Mouse (Mus musculus) frontal cortex, adult (tissue): ENCODE measurements around the gene Fam43a.

ENCODE experiments used
- ATAC-seq: cut with Nextera tagmentation; 2 replicates; pipeline ENCODE4 v1.9.2; 2017; ENCODE audit warnings: mild to moderate bottlenecking, moderate library complexity, mixed read lengths; ENCODE audit not compliant: low TSS enrichment

Gene Fam43a

GRCm38 (mm10) chr16:30595835-30596557 lies 3.5 kb upstream of the Fam43a start:
- ATAC-seq = no peak

DNA sequence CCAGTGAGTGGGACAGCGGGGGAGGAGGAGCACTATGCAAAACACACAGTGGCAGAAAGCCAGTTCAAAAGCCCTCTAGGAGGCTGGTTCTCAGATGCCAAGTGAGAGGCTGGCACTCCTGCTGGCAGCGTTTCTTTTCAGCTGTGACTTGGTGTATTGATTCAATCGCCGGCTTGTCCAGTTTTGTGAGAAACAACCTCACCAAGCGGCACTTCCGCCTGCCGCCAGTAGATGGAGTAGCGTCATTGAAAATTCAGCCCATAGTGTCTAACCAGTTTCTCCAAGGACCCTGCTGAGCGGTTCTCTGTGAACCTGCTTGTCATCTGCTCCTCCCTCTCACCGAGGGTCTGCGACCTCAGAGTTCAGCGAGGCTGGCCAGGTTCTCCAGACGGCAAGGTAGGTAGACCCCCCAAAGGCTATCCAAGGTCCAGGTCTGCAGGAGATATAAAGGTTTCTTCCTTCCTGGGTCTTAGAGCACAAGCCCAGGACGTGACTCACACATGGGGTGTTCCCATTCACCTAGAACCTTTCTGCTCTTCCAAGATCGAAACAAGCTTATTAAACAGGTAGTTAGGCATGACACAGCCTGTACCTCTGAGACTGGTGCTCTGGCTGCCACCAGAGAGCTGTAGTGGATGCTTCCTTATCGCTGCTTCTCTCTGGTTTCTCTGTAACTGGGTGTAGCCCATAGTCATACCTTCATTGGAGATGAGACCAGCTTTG lies 2.4 kb upstream of the Fam43a start:
- peak; percentile 41 for ATAC-seq

DNA sequence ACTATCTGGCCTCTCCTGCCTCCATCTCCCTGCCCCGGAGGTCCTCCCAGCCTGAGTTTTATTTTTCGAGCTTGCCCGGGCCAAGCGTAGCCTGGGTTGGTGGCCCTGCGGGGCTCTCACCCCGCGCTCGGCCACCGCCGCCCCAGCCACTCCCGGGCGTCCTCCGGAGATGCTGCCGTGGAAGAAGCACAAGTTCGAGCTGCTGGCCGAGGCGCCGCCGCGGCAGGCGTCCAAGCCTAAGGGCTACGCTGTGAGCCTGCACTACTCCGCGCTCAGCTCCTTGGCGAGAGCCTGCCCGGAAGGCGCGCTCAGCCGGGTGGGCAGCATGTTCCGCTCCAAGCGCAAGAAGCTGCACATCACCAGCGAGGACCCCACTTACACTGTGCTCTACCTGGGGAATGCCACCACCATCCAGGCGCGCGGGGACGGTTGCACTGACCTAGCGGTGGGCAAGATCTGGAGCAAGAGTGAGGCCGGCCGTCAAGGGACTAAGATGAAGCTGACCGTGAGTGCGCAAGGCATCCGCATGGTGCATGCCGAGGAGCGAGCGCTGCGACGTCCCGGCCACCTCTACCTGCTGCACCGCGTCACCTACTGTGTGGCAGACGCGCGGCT lies 1.0 kb downstream of the Fam43a start:
- ATAC-seq = peak; percentile 11; the same call in 1 of the 2 replicates

DNA sequence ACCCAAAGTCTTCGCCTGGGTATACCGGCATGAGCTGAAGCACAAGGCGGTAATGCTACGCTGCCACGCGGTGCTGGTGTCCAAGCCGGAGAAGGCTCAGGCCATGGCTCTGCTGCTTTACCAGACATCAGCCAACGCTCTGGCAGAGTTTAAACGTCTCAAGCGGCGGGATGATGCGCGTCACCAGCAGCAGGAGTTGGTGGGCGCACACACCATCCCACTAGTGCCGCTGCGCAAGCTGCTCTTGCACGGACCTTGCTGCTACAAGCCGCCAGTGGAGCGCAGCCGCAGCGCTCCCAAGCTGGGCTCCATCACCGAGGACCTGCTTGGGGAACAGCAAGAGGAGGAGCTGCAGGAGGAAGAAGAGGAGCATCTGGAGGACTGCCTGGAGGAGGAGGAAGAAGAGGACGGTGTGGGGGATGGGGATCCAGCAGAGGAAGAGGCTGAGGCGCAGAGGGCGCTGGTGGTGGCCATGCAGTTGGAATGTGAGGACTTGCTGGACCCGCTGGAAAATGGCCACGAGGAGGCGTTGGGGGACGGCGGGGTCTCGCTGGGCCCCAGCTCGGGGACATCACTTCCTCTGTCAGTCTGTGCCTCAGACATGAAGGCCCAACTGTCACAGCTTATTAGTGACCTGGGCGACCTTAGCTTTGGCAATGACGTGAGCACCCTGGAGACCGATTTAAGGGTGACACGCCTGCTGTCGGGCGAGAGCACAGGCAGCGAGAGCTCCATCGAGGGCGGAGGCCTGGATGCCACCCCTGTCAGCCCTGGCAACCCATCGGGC lies 1.7 kb downstream of the Fam43a start:
- ATAC-seq = peak; percentile 38

- no peak for ATAC-seq
Measured at GRCm38 (mm10) chr16:30601946-30602345, 2.4 kb downstream of the Fam43a start.

- no peak for ATAC-seq
Measured at GRCm38 (mm10) chr16:30602684-30603530, 3.4 kb downstream of the Fam43a start.

- ATAC-seq = no peak
Measured at GRCm38 (mm10) chr16:30603531-30603842, 4.0 kb downstream of the Fam43a start.

DNA sequence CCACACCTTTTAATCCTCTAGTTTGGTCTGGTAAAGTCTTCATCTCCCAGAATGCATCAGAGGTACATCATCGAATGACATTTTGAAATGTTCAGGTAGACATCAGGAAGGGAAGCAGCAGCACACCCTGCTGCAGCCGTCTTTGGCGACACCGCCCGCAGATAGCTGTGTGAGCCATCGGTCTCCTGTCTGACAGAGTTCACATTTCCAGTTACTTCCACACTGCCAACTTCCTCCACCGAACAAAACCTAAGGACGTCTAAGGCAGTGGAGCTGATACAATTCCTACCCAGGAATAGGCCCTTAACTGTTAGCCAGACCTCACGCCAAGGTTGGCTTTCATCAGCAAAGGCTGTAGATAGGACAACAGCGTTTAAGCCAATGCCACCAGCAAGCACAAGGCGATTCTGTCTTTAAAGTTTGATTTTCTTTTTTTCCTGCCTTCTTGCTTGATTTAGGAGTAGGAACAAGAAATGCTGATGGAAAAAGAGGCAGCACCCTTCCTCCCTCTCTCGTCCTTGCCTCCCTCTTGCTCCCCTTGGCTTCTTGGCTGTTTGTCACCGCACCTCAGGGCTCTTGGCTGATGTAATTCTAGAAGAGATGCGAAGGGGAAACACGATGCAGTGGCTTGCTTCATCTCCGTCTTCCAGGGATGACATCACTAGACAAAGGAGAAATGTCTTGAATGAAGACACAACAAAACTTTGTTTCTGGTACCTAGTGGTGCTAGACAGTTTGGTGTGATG lies 4.7 kb downstream of the Fam43a start:
- no peak for ATAC-seq

GRCm38 (mm10) chr16:30604807-30605137 lies 5.2 kb downstream of the Fam43a start:
- ATAC-seq = no peak

DNA sequence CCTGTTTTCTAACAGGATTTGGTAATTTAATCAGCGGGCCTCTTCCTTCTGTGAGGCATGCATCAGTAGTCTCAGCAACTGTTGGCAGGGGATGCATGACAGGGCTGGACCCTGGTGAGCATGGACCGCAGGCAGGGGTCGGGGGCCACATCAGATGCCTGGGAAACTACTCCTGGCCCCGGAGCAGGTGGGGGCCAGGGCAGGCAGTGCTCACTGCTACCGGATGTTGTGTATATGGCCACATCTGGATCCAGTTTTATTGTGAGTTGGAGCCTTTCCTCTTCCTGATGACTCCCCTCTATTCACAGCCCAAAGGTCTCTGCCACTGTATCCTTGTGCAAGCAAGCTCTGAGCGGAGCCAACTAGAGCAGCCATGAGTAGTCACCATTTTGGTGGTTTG lies 6.0 kb downstream of the Fam43a start:
- no peak for ATAC-seq

GRCm38 (mm10) chr16:30607868-30608267 lies 8.3 kb downstream of the Fam43a start:
- no peak for ATAC-seq

DNA sequence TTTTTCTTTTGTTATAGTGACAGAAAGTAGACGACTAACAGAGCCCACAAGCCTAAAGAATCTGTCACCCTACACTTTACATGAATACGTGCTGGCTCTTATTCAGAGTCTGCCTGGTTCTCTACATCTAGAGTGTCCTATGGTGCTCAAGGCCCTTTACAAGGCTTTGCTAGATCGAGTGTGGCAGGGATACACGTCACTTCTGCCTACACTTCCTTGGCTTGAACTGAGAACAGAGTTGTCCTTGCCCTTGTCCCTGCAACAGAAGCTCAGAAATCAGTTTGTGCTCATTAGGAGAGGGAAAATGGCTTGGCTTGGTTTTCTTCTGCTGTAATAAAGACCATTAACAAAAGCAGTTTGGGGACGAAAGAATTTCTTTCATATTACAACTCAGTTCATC lies 11.8 kb downstream of the Fam43a start:
- ATAC-seq = no peak

- no peak for ATAC-seq
Measured at GRCm38 (mm10) chr16:30613122-30613521, 13.6 kb downstream of the Fam43a start.

- no peak for ATAC-seq
Measured at GRCm38 (mm10) chr16:30614122-30614521, 14.6 kb downstream of the Fam43a start.

- ATAC-seq = no peak
Measured at GRCm38 (mm10) chr16:30614705-30615317, 15.3 kb downstream of the Fam43a start.

DNA sequence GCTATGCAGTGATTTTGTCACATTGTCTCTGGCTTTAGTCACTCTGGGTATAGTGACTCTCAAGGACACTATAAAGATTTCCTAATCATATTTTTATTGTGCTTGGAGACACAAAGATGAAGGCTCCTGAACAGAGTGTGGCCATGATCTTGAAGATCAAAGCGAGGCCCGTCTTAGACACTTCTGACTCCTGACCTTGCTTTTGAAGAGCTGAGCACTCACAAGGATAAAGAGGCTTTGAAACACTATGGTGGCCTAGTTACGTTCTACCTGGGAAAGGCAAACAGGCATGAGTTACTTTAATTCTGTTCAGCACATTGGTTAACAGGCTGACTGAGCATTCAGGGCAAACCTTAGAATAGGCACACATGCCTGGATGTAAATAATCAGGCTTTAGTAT lies 16.8 kb downstream of the Fam43a start:
- ATAC-seq = no peak

DNA sequence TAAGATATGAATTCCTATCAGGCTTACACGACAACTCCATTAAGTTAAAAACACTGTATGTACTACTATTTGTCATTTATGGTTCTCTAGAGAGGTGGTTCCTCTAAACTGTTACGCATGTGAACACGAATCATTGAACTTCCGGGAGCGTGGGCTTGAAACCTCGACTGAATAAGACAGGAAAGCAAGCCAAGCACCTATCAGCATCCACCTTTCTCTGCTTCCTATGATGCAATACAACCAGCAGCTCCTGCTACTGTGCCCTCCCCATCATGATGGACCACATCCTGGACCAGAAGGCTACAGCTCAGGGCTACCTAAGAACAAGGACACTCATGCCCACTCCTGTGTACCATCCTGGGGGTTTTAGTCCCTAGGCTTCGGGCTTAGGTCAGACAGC lies 24.1 kb downstream of the Fam43a start:
- ATAC-seq = no peak

DNA sequence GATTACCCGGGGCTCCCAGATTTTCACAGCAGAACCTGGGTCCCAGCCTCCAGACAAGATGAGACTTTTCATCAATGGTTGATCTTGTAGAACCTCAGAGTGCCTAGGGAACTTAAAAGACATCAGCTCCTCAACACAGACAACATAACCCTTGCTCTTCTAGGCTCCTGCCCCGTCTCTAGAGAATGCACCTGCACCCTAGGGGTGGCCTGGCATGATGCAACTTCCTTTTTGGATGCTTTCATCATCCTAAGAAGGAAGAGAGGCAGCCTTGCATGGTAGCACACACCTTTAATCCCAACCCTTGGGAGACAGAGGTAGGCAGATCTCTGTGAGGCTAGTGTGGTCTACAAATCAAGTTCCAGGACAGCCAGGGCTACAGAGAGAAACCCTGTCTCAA lies 25.1 kb downstream of the Fam43a start:
- no peak for ATAC-seq

DNA sequence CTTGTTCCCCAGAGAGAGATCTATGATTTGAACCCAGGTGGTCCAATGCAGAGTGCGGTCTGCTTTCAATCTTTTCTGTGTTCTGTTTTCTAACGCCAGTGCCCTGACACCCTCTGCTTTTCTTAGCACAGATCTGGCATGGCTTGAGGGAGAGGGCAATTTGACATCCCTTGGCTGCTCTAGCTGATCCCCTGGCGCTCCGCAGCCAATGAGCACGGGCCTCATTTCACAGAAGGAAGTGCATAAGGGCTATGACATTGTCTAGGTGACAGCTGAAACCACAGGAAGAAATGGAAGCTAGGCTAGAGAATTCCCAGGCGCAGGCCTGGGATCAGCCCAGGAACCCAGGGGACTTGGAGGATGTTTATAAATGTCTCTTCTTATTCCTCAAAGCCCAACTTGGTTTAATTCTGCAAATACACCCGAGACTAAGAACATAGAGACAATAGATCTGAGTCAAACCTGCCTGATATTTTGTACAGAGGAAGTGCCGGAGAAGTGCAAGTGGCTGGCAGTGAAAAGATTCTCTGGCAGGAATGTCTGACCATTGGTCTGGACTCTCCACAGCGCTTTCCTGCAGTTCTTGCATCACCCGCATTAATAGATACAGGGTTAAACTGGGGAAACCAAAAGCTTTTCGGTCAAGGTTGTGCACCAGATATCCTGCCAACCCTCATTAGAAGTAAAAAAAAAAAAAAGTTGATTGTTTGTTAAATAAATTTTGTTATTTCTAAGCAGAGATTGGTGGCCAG lies 28.2 kb downstream of the Fam43a start:
- no peak for ATAC-seq

GRCm38 (mm10) chr16:30628401-30628800 lies 28.9 kb downstream of the Fam43a start:
- no peak for ATAC-seq
